Mouse (Mus musculus): ENCODE results near the gene Ccdc9b. TPM values are rescaled to one million over a fixed set of nuclear protein-coding genes. Genes with fewer than 3 reads are reported as not detected.

Ccdc9b gene
- polyA plus RNA-seq, 1 experiment from 2014 or later, result 0.90 TPM

Other genes with a start within 250 kb of the Ccdc9b start
- gene Bmf, start 213.0 kb downstream of the Ccdc9b start, polyA plus RNA-seq (2014; fragmentation: Nextera tagmentation; extraction: Ambion mirVana), result 5.9 and 8.3 TPM in 2 replicates
- 111 and 112 TPM in 2 replicates for gene Bub1b, start 164.4 kb downstream of the Ccdc9b start, polyA plus RNA-seq (2014; fragmentation: Nextera tagmentation; extraction: Ambion mirVana)
- 0.78 and 1.6 TPM in 2 replicates for gene Pak6, start 99.4 kb downstream of the Ccdc9b start, polyA plus RNA-seq (2014; fragmentation: Nextera tagmentation; extraction: Ambion mirVana)
- gene Ankrd63, start 58.7 kb downstream of the Ccdc9b start, polyA plus RNA-seq (2014; fragmentation: Nextera tagmentation; extraction: Ambion mirVana), result not detected in 2 replicates
- 0.24 and 0.39 TPM in 2 replicates for gene Plcb2, start 34.2 kb downstream of the Ccdc9b start, polyA plus RNA-seq (2014; fragmentation: Nextera tagmentation; extraction: Ambion mirVana)
- gene Inafm2, start 16.9 kb downstream of the Ccdc9b start, polyA plus RNA-seq (2014; fragmentation: Nextera tagmentation; extraction: Ambion mirVana), result 28.5 and 29.2 TPM in 2 replicates
- not detected in 2 replicates for gene Phgr1, start 10.1 kb upstream of the Ccdc9b start, polyA plus RNA-seq (2014; fragmentation: Nextera tagmentation; extraction: Ambion mirVana)
- 10.9 and 12.6 TPM in 2 replicates for gene Disp2, start 17.1 kb upstream of the Ccdc9b start, polyA plus RNA-seq (2014; fragmentation: Nextera tagmentation; extraction: Ambion mirVana)
- gene Knstrn, start 51.3 kb upstream of the Ccdc9b start, polyA plus RNA-seq (2014; fragmentation: Nextera tagmentation; extraction: Ambion mirVana), result 146 TPM in 2 replicates
- 52.1 and 53.0 TPM in 2 replicates for gene Ivd, start 99.3 kb upstream of the Ccdc9b start, polyA plus RNA-seq (2014; fragmentation: Nextera tagmentation; extraction: Ambion mirVana)
- 1.5 TPM in 2 replicates for gene Bahd1, start 137.7 kb upstream of the Ccdc9b start, polyA plus RNA-seq (2014; fragmentation: Nextera tagmentation; extraction: Ambion mirVana)
- gene Chst14, start 163.8 kb upstream of the Ccdc9b start, polyA plus RNA-seq (2014; fragmentation: Nextera tagmentation; extraction: Ambion mirVana), result 23.4 and 26.0 TPM in 2 replicates

Data from neural tube, embryonic 11.5 days (tissue).